Mouse (Mus musculus): ENCODE measurements around the gene Gm9736. TPM values are rescaled to one million over a fixed set of nuclear protein-coding genes. Genes with fewer than 3 reads are reported as not detected.
"Not testable (repeated sequence)": the region's sequence is repeated elsewhere in the genome, so short reads cannot be mapped to it uniquely, and the experiment has no call there.

The Gm9736 gene
- polyA plus RNA-seq, 1 experiment from 2014 or later, result not detected

GRCm38 (mm10) chr10:77782442-77782841 is 31.3 kb upstream of the Gm9736 start, which contains the start of gene Gm3250:
Gm3250 (minus strand) TSS chr10:77782542.
- not testable (repeated sequence) for H3K27me3 ChIP-seq (replicated peaks; ENCODE audit: control insufficient read depth, insufficient read depth, low read length)

GRCm38 (mm10) chr10:77776844-77777243 is 25.7 kb upstream of the Gm9736 start, which contains the start of gene Gm7138:
Gm7138 (minus strand) TSS chr10:77776944.
- H3K4me3 ChIP-seq (ENCODE audit: low read depth, low read length); H3K9me3 ChIP-seq (ENCODE audit: control insufficient read depth, low read length); H3K4me1 ChIP-seq (ENCODE audit: control insufficient read depth, insufficient read depth, low read length); H3K36me3 ChIP-seq (ENCODE audit: control insufficient read depth, insufficient read depth, low read length); H3K4me2 ChIP-seq (ENCODE audit: low read depth, low read length); H3K9ac ChIP-seq (ENCODE audit: low read depth, low read length); ATAC-seq (ENCODE audit: low read depth); H3K27ac ChIP-seq (replicated peaks; ENCODE audit: low read depth, low read length); DNase-seq (ENCODE audit: low spot score); H3K27me3 ChIP-seq (replicated peaks; ENCODE audit: control insufficient read depth, insufficient read depth, low read length): not testable (repeated sequence)
- no CpG with 5 or more reads among the region's 1 CpGs for WGBS

More at GRCm38 (mm10) chr10:77782442-77782841, 31.3 kb upstream of the Gm9736 start, which contains the start of gene Gm3250:
- H3K4me3 ChIP-seq (ENCODE audit: low read depth, low read length); H3K4me2 ChIP-seq (ENCODE audit: low read depth, low read length); ATAC-seq (ENCODE audit: low read depth); H3K9ac ChIP-seq (ENCODE audit: low read depth, low read length); DNase-seq (ENCODE audit: low spot score); H3K9me3 ChIP-seq (ENCODE audit: control insufficient read depth, low read length); H3K4me1 ChIP-seq (ENCODE audit: control insufficient read depth, insufficient read depth, low read length); H3K36me3 ChIP-seq (ENCODE audit: control insufficient read depth, insufficient read depth, low read length); H3K27ac ChIP-seq (replicated peaks; ENCODE audit: low read depth, low read length): not testable (repeated sequence)
- no CpG with 5 or more reads among the region's 1 CpGs for WGBS

- not testable (repeated sequence) for H3K27ac ChIP-seq (replicated peaks; ENCODE audit: low read depth, low read length); ATAC-seq (ENCODE audit: low read depth); H3K36me3 ChIP-seq (ENCODE audit: control insufficient read depth, insufficient read depth, low read length); H3K27me3 ChIP-seq (replicated peaks; ENCODE audit: control insufficient read depth, insufficient read depth, low read length); H3K4me3 ChIP-seq (ENCODE audit: low read depth, low read length); H3K9ac ChIP-seq (ENCODE audit: low read depth, low read length); H3K4me2 ChIP-seq (ENCODE audit: low read depth, low read length); DNase-seq (ENCODE audit: low spot score); H3K4me1 ChIP-seq (ENCODE audit: control insufficient read depth, insufficient read depth, low read length); H3K9me3 ChIP-seq (ENCODE audit: control insufficient read depth, low read length)
- WGBS, result 69% methylated on average over 1 of the region's 3 CpGs
These were observed 21.0 kb upstream of the Gm9736 start for GRCm38 (mm10) chr10:77772142-77772541.

GRCm38 (mm10) chr10:77771225-77771624 is 20.1 kb upstream of the Gm9736 start, which contains the start of gene Gm3238:
Gm3238 (minus strand) TSS chr10:77771325.
- H3K27me3 ChIP-seq (replicated peaks; ENCODE audit: control insufficient read depth, insufficient read depth, low read length); ATAC-seq (ENCODE audit: low read depth); H3K4me3 ChIP-seq (ENCODE audit: low read depth, low read length); H3K36me3 ChIP-seq (ENCODE audit: control insufficient read depth, insufficient read depth, low read length); H3K9me3 ChIP-seq (ENCODE audit: control insufficient read depth, low read length); H3K4me1 ChIP-seq (ENCODE audit: control insufficient read depth, insufficient read depth, low read length); H3K9ac ChIP-seq (ENCODE audit: low read depth, low read length); DNase-seq (ENCODE audit: low spot score); H3K27ac ChIP-seq (replicated peaks; ENCODE audit: low read depth, low read length); H3K4me2 ChIP-seq (ENCODE audit: low read depth, low read length): not testable (repeated sequence)
- WGBS, result no CpG with 5 or more reads among the region's 1 CpGs

- H3K27me3 ChIP-seq (replicated peaks; ENCODE audit: control insufficient read depth, insufficient read depth, low read length), result no peaks in the 10 kb centered on the region
- H3K4me3 ChIP-seq (ENCODE audit: low read depth, low read length), result no peak overlapping the region
- no peaks in the 10 kb centered on the region for H3K4me1 ChIP-seq (ENCODE audit: control insufficient read depth, insufficient read depth, low read length)
- H3K27ac ChIP-seq (replicated peaks; ENCODE audit: low read depth, low read length), result no peak overlapping the region
- no peaks in the 10 kb centered on the region for H3K9me3 ChIP-seq (ENCODE audit: control insufficient read depth, low read length)
- H3K4me2 ChIP-seq (ENCODE audit: low read depth, low read length), result no peak overlapping the region
- H3K9ac ChIP-seq (ENCODE audit: low read depth, low read length), result no peak overlapping the region
- DNase-seq (ENCODE audit: low spot score) (no peak), ATAC-seq (ENCODE audit: low read depth) (no peak)
- H3K36me3 ChIP-seq (ENCODE audit: control insufficient read depth, insufficient read depth, low read length), result no peaks in the 10 kb centered on the region
- WGBS, result 61% methylated on average over 1 of the region's 1 CpGs
These were observed 18.6 kb upstream of the Gm9736 start for GRCm38 (mm10) chr10:77769727-77770126.

GRCm38 (mm10) chr10:77759582-77759981 is 8.4 kb upstream of the Gm9736 start, which contains the start of gene Gm3233:
Gm3233 (minus strand) TSS chr10:77759682.
- not testable (repeated sequence) for H3K9ac ChIP-seq (ENCODE audit: low read depth, low read length); H3K27me3 ChIP-seq (replicated peaks; ENCODE audit: control insufficient read depth, insufficient read depth, low read length); H3K9me3 ChIP-seq (ENCODE audit: control insufficient read depth, low read length); DNase-seq (ENCODE audit: low spot score); H3K36me3 ChIP-seq (ENCODE audit: control insufficient read depth, insufficient read depth, low read length); H3K4me3 ChIP-seq (ENCODE audit: low read depth, low read length); H3K27ac ChIP-seq (replicated peaks; ENCODE audit: low read depth, low read length); H3K4me1 ChIP-seq (ENCODE audit: control insufficient read depth, insufficient read depth, low read length); ATAC-seq (ENCODE audit: low read depth); H3K4me2 ChIP-seq (ENCODE audit: low read depth, low read length)
- no CpG with 5 or more reads among the region's 1 CpGs for WGBS

- Histone ChIP-seq H3K4me2 (ENCODE audit: low read depth, low read length) (no peak overlapping the region), H3K27ac (replicated peaks; ENCODE audit: low read depth, low read length) (no peak overlapping the region), H3K4me3 (ENCODE audit: low read depth, low read length) (no peak overlapping the region), H3K4me1 (ENCODE audit: control insufficient read depth, insufficient read depth, low read length) (no peaks in the 10 kb centered on the region), H3K36me3 (ENCODE audit: control insufficient read depth, insufficient read depth, low read length) (no peaks in the 10 kb centered on the region), H3K27me3 (replicated peaks; ENCODE audit: control insufficient read depth, insufficient read depth, low read length) (no peaks in the 10 kb centered on the region), H3K9me3 (ENCODE audit: control insufficient read depth, low read length) (no peaks in the 10 kb centered on the region), H3K9ac (ENCODE audit: low read depth, low read length) (no peak overlapping the region)
- ATAC-seq (ENCODE audit: low read depth) (no peak), DNase-seq (ENCODE audit: low spot score) (no peak)
These were observed 2.3 kb upstream of the Gm9736 start for GRCm38 (mm10) chr10:77753448-77753847.

- H3K4me2 ChIP-seq (ENCODE audit: low read depth, low read length); H3K9ac ChIP-seq (ENCODE audit: low read depth, low read length); DNase-seq (ENCODE audit: low spot score); ATAC-seq (ENCODE audit: low read depth); H3K9me3 ChIP-seq (ENCODE audit: control insufficient read depth, low read length); H3K4me1 ChIP-seq (ENCODE audit: control insufficient read depth, insufficient read depth, low read length); H3K4me3 ChIP-seq (ENCODE audit: low read depth, low read length); H3K27me3 ChIP-seq (replicated peaks; ENCODE audit: control insufficient read depth, insufficient read depth, low read length); H3K27ac ChIP-seq (replicated peaks; ENCODE audit: low read depth, low read length); H3K36me3 ChIP-seq (ENCODE audit: control insufficient read depth, insufficient read depth, low read length): not testable (repeated sequence)
- 63% methylated on average over 3 of the region's 3 CpGs for WGBS
These were observed 1.2 kb upstream of the Gm9736 start for GRCm38 (mm10) chr10:77752312-77752711.

- not testable (repeated sequence) for H3K9ac ChIP-seq (ENCODE audit: low read depth, low read length); H3K4me2 ChIP-seq (ENCODE audit: low read depth, low read length); ATAC-seq (ENCODE audit: low read depth); H3K9me3 ChIP-seq (ENCODE audit: control insufficient read depth, low read length); H3K27ac ChIP-seq (replicated peaks; ENCODE audit: low read depth, low read length); H3K27me3 ChIP-seq (replicated peaks; ENCODE audit: control insufficient read depth, insufficient read depth, low read length); H3K4me1 ChIP-seq (ENCODE audit: control insufficient read depth, insufficient read depth, low read length); DNase-seq (ENCODE audit: low spot score); H3K36me3 ChIP-seq (ENCODE audit: control insufficient read depth, insufficient read depth, low read length); H3K4me3 ChIP-seq (ENCODE audit: low read depth, low read length)
- 93% methylated on average over 1 of the region's 1 CpGs for WGBS
These were observed 468 bp downstream of the Gm9736 start for GRCm38 (mm10) chr10:77750686-77751085.
